ENCODE assay signal across 14 mouse cellular contexts in genomic region chr5:103368993-103369392, GRCm38 (mm10). TPM values are rescaled to one million over a fixed set of nuclear protein-coding genes. Genes with fewer than 3 reads are reported as not detected.
DNase-seq lines count a peak whose midpoint lies in the region; ATAC-seq and TF ChIP-seq lines count a peak whose summit lies in the region.
"Had no signal": no experiment of that assay in that cellular context is flagged by ENCODE, and none has a peak within 500 bp of the region (broad histone marks: within the 10 kb centered on the region; RNA-seq: fewer than 3 reads in every experiment).

No protein-coding gene starts in this region.

- no peak overlapping the region for H3K27ac ChIP-seq in forebrain, postnatal 0 days (ENCODE audit: low read depth, low read length)
- no peak overlapping the region for H3K27ac ChIP-seq in forebrain, embryonic 10.5 days
- H3K27ac ChIP-seq in kidney, embryonic 16.5 days (ENCODE audit: low read length), result no peak overlapping the region
- H3K27ac ChIP-seq: heart, embryonic 10.5 days; macrophage had no signal

- no peaks in the 10 kb centered on the region for H3K9me3 ChIP-seq in forebrain, postnatal 0 days (ENCODE audit: low read length)
- peaks cover 10% of the 10 kb centered on the region; the same call in 1 of the 2 replicates for H3K9me3 ChIP-seq in forebrain, embryonic 10.5 days
- H3K9me3 ChIP-seq in kidney, embryonic 16.5 days (ENCODE audit: low read length), result peaks cover 3% of the 10 kb centered on the region; the same call in 1 of the 2 replicates
- H3K9me3 ChIP-seq in E14TG2a.4 (ENCODE audit: low read length), result peaks cover 23% of the 10 kb centered on the region

- DNase-seq in forebrain, postnatal 0 days, result no peak
- no peak for DNase-seq in forebrain, embryonic 10.5 days (ENCODE audit: extremely low spot score, low spot score)
- DNase-seq in kidney, postnatal 10 days, result peak; percentile 36
- DNase-seq in lung, postnatal 14 days, result peak; percentile 38
- no peak for DNase-seq in left cerebral cortex, adult 18-20 months (ENCODE audit: low spot score in 2 of 2)
- no peak for DNase-seq in frontal cortex, postnatal 25 days (ENCODE audit: low spot score in 2 of 2)
- DNase-seq: adrenal gland, postnatal 10 days; left cerebral cortex, postnatal 4 days; right cerebral cortex, postnatal 4 days had no signal

- H3K27me3 ChIP-seq in forebrain, postnatal 0 days (ENCODE audit: insufficient read depth, low read length), result no peaks in the 10 kb centered on the region
- no peaks in the 10 kb centered on the region for H3K27me3 ChIP-seq in forebrain, embryonic 10.5 days (ENCODE audit: poor library complexity, severe bottlenecking)
- no peaks in the 10 kb centered on the region for H3K27me3 ChIP-seq in kidney, embryonic 16.5 days (ENCODE audit: insufficient read depth, low read length)
- H3K27me3 ChIP-seq in E14TG2a.4 (ENCODE audit: insufficient read depth, low read length), result no peaks in the 10 kb centered on the region

- ATAC-seq in forebrain, postnatal 0 days, result no peak
- no peak for ATAC-seq in kidney, embryonic 16.5 days (ENCODE audit: low FRiP score, low TSS enrichment)
- ATAC-seq: hindbrain, embryonic 16.5 days had no signal

- no peak overlapping the region for H3K4me2 ChIP-seq in forebrain, postnatal 0 days (ENCODE audit: low read depth)
- H3K4me2 ChIP-seq in kidney, embryonic 16.5 days (replicated peaks; ENCODE audit: low read depth, low read length), result no peak overlapping the region

- no peak overlapping the region for H3K9ac ChIP-seq in forebrain, postnatal 0 days
- no peak overlapping the region for H3K9ac ChIP-seq in kidney, embryonic 16.5 days (replicated peaks; ENCODE audit: low read length)

- H3K4me3 ChIP-seq in forebrain, postnatal 0 days (ENCODE audit: low read depth, low read length), result no peak overlapping the region
- H3K4me3 ChIP-seq in forebrain, embryonic 10.5 days, result no peak overlapping the region
- no peak overlapping the region for H3K4me3 ChIP-seq in kidney, embryonic 16.5 days (ENCODE audit: low read length)
- H3K4me3 ChIP-seq in E14TG2a.4 (replicated peaks; ENCODE audit: low read length), result no peak overlapping the region
- H3K4me3 ChIP-seq: heart, embryonic 10.5 days had no signal

- peak; percentile 28; the same call in 1 of the 2 replicates for TF ChIP-seq CTCF in forebrain, postnatal 0 days (IDR thresholded peaks at IDR 0.05; ENCODE audit: low read depth)
- TF ChIP-seq CTCF in E14TG2a.4 (conservative IDR thresholded peaks at IDR 0.05; ENCODE audit: low read length), result peak; percentile 69

- H3K36me3 ChIP-seq in forebrain, postnatal 0 days (ENCODE audit: insufficient read depth), result no peaks in the 10 kb centered on the region
- no peaks in the 10 kb centered on the region; the same call in 1 of the 2 replicates for H3K36me3 ChIP-seq in forebrain, embryonic 10.5 days (replicated peaks)
- no peaks in the 10 kb centered on the region for H3K36me3 ChIP-seq in kidney, embryonic 16.5 days (ENCODE audit: insufficient read depth, low read length)
- H3K36me3 ChIP-seq in E14TG2a.4 (ENCODE audit: insufficient read depth, low read length), result no peaks in the 10 kb centered on the region
- H3K36me3 ChIP-seq: heart, embryonic 10.5 days had no signal

- 73% methylated on average over 10 of the region's 10 CpGs for WGBS in forebrain, postnatal 0 days
- 79% methylated on average over 10 of the region's 10 CpGs for WGBS in forebrain, embryonic 10.5 days
- WGBS in kidney, embryonic 16.5 days, result 79% methylated on average over 10 of the region's 10 CpGs

- H3K4me1 ChIP-seq in forebrain, postnatal 0 days (ENCODE audit: insufficient read depth), result peaks cover 10% of the 10 kb centered on the region; the same call in 1 of the 2 replicates
- H3K4me1 ChIP-seq in forebrain, embryonic 10.5 days, result peaks cover 17% of the 10 kb centered on the region
- H3K4me1 ChIP-seq in kidney, embryonic 16.5 days (ENCODE audit: insufficient read depth, low read length), result peaks cover 32% of the 10 kb centered on the region
- H3K4me1 ChIP-seq in E14TG2a.4 (replicated peaks; ENCODE audit: low read depth, low read length), result peaks cover 8% of the 10 kb centered on the region

RNA-seq across cellular contexts. Expression of gene Ptpn13, which starts 56.0 kb away (rescaled TPM):
- 7.8 and 16.2 TPM in 2 replicates for total RNA-seq in forebrain, postnatal 0 days (2014; rRNA removed)
- 1.1 and 1.8 TPM in 2 replicates for polyA plus RNA-seq in forebrain, postnatal 0 days (2015; fragmentation: Nextera tagmentation; extraction: Ambion mirVana)
- 19.7 TPM in 2 replicates for polyA plus RNA-seq in forebrain, embryonic 10.5 days (2016; fragmentation: Nextera tagmentation; extraction: Ambion mirVana)
- 31.1 and 32.8 TPM in 2 replicates for polyA plus RNA-seq in kidney, embryonic 16.5 days (2015; fragmentation: Nextera tagmentation; extraction: Ambion mirVana)
- total RNA-seq in left cerebral cortex, adult 18-20 months (2021), result 10 to 100 TPM; 10.4 to 10.5 TPM
- polyA plus RNA-seq: macrophage had no signal

Comparison
In these comparisons a context has a peak if more than half of its experiments do, and no peak if none do; other contexts are left out.
1. DNase-seq: peak in kidney, postnatal 10 days (single experiment) and lung, postnatal 14 days (single experiment); none in forebrain, postnatal 0 days (single experiment), forebrain, embryonic 10.5 days (single experiment), left cerebral cortex, adult 18-20 months (0 of 2) and frontal cortex, postnatal 25 days (0 of 2).